Mouse (Mus musculus) megakaryocyte, embryonic 14.5 days (primary cell): Measurements from ENCODE around the gene Gm20388.

Experiments used
- FLI1 ChIP-seq: IDR thresholded peaks from 2 replicates; pipeline ENCODE4 v1.6.1; 2012; ENCODE audit warnings: low read length, inconsistent platforms, mixed read lengths
- GATA1 ChIP-seq: IDR thresholded peaks from 3 replicates; pipeline ENCODE4 v1.6.1; 2012; ENCODE audit warnings: mixed read lengths, low read length, inconsistent platforms, borderline replicate concordance

- TF ChIP-seq GATA1 (no peak), FLI1 (no peak)
These were observed 2527.2 kb downstream of the Gm20388 start for GRCm38 (mm10) chr8:122437708-122438331.
